Mouse (Mus musculus) lung, adult 2 months (tissue): ENCODE results near the gene Rapgef5. TPM values are rescaled to one million over a fixed set of nuclear protein-coding genes. Genes with fewer than 3 reads are reported as not detected.

ENCODE experiments used
- DNase-seq: peaks from one replicate; pipeline ENCODE4 v3.0.0; 2022
- H3K4me1 ChIP-seq: fragments of 200-500 bp; 2 replicates; pipeline ENCODE4 v1.6.1; 2011; ENCODE audit warnings: low read length; ENCODE audit not compliant: control insufficient read depth, insufficient read depth
- H3K4me3 ChIP-seq: fragments of 200-500 bp; replicated peaks from 2 replicates; pipeline ENCODE3; 2011; ENCODE audit warnings: low read depth, mild to moderate bottlenecking, control low read depth, low read length; ENCODE audit errors: extremely low read depth
- CTCF ChIP-seq: fragments of 200-500 bp; IDR thresholded peaks from 2 replicates; pipeline ENCODE4 v1.5.1; 2011; ENCODE audit warnings: mild to moderate bottlenecking, low read length, control low read depth; ENCODE audit not compliant: insufficient read depth
- POLR2A ChIP-seq: fragments of 200-500 bp; IDR thresholded peaks from 2 replicates; pipeline ENCODE4 v1.6.1; 2011; ENCODE audit warnings: low read depth, mild to moderate bottlenecking, control low read depth, low read length, borderline replicate concordance; ENCODE audit errors: extremely low read depth
- WGBS: fragments of 180-500 bp; shearing (Covaris S2); methylation state at CpG from one replicate; pipeline ENCODE4 v1.1.7; 2018; 5-methylcytosine and 5-hydroxymethylcytosine counted together
- polyA plus RNA-seq: library from polyadenylated mRNA; depleted of rRNA; stranded (reverse); fragments of >200 nt; gene quantifications from 2 replicates; pipeline ENCODE4 v1.2.3, GENCODE M21; 2012

The Rapgef5 gene
- polyA plus RNA-seq, 1 experiment: 56.6 TPM

GRCm38 (mm10) chr12:117742487-117742886 is 226.2 kb downstream of the Rapgef5 start:
- H3K4me3 ChIP-seq: no peak overlapping the region
- 37% methylated on average over 1 of the region's 1 CpGs for WGBS
- 0 out of 2 replicates have a peak, but pooled peaks cover 3% of the 10 kb centered on the region for H3K4me1 ChIP-seq
- no peak for DNase-seq
- TF ChIP-seq POLR2A (no peak), CTCF (no peak)

GRCm38 (mm10) chr12:117744580-117745483 is 228.6 kb downstream of the Rapgef5 start:
- Histone ChIP-seq H3K4me1 (0 out of 2 replicates have a peak, but pooled peaks cover 3% of the 10 kb centered on the region), H3K4me3 (no peak overlapping the region)
- no peak for DNase-seq
- no peak for TF ChIP-seq CTCF
- TF ChIP-seq POLR2A: no peak
- 9% methylated on average over 8 of the region's 8 CpGs for WGBS

GRCm38 (mm10) chr12:117746611-117747010 is 230.3 kb downstream of the Rapgef5 start:
- DNase-seq: no peak
- no peak overlapping the region for H3K4me3 ChIP-seq
- TF ChIP-seq CTCF: no peak
- WGBS: 94% methylated on average over 7 of the region's 7 CpGs
- peaks cover 11% of the 10 kb centered on the region for H3K4me1 ChIP-seq

- Histone ChIP-seq H3K4me1 (peaks cover 19% of the 10 kb centered on the region), H3K4me3 (no peak overlapping the region)
- no peak for TF ChIP-seq CTCF
- TF ChIP-seq POLR2A: no peak
- DNase-seq: no peak
- 47% methylated on average over 9 of the region's 9 CpGs for WGBS
Measured at GRCm38 (mm10) chr12:117751045-117751444, 234.8 kb downstream of the Rapgef5 start.

GRCm38 (mm10) chr12:117751520-117752383 is 235.5 kb downstream of the Rapgef5 start:
- no peak for TF ChIP-seq CTCF
- no peak for TF ChIP-seq POLR2A
- WGBS: 54% methylated on average over 25 of the region's 25 CpGs
- H3K4me1 ChIP-seq: peaks cover 19% of the 10 kb centered on the region
- H3K4me3 ChIP-seq: no peak overlapping the region
- no peak for DNase-seq

GRCm38 (mm10) chr12:117756010-117756409 is 239.7 kb downstream of the Rapgef5 start:
- H3K4me3 ChIP-seq: no peak overlapping the region
- DNase-seq: no peak

GRCm38 (mm10) chr12:117760373-117760772 is 244.1 kb downstream of the Rapgef5 start:
- DNase-seq: no peak
- H3K4me3 ChIP-seq: no peak overlapping the region
- H3K4me1 ChIP-seq: peaks cover 13% of the 10 kb centered on the region
- TF ChIP-seq CTCF (no peak), POLR2A (no peak)
- 44% methylated on average over 5 of the region's 5 CpGs for whole genome bisulfite sequencing

More at GRCm38 (mm10) chr12:117756010-117756409, 239.7 kb downstream of the Rapgef5 start:
- no peak for TF ChIP-seq CTCF
- no peak for TF ChIP-seq POLR2A
- 25% methylated on average over 7 of the region's 7 CpGs for WGBS
- H3K4me1 ChIP-seq: peaks cover 14% of the 10 kb centered on the region

- no peak for TF ChIP-seq CTCF
- no peak for TF ChIP-seq POLR2A
Measured at GRCm38 (mm10) chr12:117760846-117761245, 244.6 kb downstream of the Rapgef5 start.

GRCm38 (mm10) chr12:117761698-117762097 is 245.4 kb downstream of the Rapgef5 start:
- no peak for DNase-seq
- 33% methylated on average over 1 of the region's 1 CpGs for WGBS
- H3K4me3 ChIP-seq: no peak overlapping the region
- TF ChIP-seq CTCF (no peak), POLR2A (no peak)
- H3K4me1 ChIP-seq: peaks cover 9% of the 10 kb centered on the region

More at GRCm38 (mm10) chr12:117760846-117761245, 244.6 kb downstream of the Rapgef5 start:
- DNase-seq: no peak
- H3K4me3 ChIP-seq: no peak overlapping the region
- H3K4me1 ChIP-seq: peaks cover 11% of the 10 kb centered on the region

- peaks cover 9% of the 10 kb centered on the region for H3K4me1 ChIP-seq
- no peak for DNase-seq
- no peak overlapping the region for H3K4me3 ChIP-seq
- no peak for TF ChIP-seq CTCF
- no peak for TF ChIP-seq POLR2A
- 43% methylated on average over 3 of the region's 3 CpGs for WGBS
Measured at GRCm38 (mm10) chr12:117763247-117763646, 247.0 kb downstream of the Rapgef5 start.
